Mouse (Mus musculus) megakaryocyte, adult 5-6 weeks (primary cell): ENCODE measurements around the gene Rap1a. TPM values are rescaled to one million over a fixed set of nuclear protein-coding genes. Genes with fewer than 3 reads are reported as not detected.
A peak's percentile ranks its signal among the peaks of the same experiment; 100 is the strongest.

Experiments
- ATAC-seq: 2 replicates; pipeline ENCODE4 v1.8.0; 2016; ENCODE audit warnings: mild to moderate bottlenecking, inconsistent platforms; ENCODE audit not compliant: poor library complexity, severe bottlenecking
- total RNA-seq, 2 experiments: library from RNA; stranded (forward) in 1 of 2; stranded (reverse) in 1 of 2; fragments of 153-499, 151-499 nt in 1 of 2; fragments of 221-1000, 200-1000 nt in 1 of 2; gene quantifications; 2 replicates each; pipeline versions ENCODE4 v1.2.3 to v1.2.4; 2015 to 2017

The Rap1a gene
- total RNA-seq, 2 experiments from 2014 or later = 210 to 301 TPM

DNA sequence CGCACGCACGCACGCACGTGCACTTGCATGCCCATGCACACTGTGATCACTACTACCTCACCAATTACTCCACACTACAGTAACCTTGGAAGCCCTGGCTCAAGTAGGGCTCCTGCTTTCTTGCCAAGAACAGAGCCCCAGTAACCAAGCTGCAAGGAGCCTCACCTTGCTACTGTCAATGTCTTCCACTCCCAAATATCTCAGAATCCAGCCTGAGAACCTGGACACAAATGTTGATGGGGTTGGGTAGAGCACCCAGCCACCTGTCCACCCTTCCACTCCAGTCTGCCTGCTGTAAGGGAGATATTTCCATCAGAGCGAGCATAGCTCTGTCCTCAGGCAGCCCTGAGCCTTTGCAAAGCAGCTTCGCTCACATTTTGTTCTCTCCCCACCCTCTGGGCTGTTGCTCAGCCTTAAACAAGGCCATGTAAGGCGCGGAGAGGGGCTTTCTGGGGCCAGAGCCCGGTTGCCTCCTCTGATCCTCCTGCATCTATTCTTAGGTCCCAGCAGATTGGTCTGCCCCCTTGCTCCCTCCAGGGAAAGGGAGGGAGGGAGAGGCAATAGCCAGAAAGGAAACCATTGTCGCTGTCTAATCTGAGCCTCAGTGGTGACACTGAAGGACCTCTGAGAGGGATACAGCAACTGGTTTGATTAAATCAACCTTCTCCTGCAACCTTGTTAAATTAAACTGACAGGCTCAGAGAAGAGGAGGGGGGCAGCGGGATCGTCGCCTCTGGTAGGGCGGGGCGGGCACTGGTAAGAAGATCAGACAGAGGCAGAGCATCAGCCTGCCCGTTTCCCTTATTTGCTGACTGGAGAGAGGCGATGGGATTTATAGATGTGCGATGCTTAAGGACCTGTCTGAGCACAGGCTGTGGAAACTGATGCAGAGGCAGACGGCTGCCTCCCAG, 105.4 kb downstream of the Rap1a start:
- ATAC-seq = no peak

DNA sequence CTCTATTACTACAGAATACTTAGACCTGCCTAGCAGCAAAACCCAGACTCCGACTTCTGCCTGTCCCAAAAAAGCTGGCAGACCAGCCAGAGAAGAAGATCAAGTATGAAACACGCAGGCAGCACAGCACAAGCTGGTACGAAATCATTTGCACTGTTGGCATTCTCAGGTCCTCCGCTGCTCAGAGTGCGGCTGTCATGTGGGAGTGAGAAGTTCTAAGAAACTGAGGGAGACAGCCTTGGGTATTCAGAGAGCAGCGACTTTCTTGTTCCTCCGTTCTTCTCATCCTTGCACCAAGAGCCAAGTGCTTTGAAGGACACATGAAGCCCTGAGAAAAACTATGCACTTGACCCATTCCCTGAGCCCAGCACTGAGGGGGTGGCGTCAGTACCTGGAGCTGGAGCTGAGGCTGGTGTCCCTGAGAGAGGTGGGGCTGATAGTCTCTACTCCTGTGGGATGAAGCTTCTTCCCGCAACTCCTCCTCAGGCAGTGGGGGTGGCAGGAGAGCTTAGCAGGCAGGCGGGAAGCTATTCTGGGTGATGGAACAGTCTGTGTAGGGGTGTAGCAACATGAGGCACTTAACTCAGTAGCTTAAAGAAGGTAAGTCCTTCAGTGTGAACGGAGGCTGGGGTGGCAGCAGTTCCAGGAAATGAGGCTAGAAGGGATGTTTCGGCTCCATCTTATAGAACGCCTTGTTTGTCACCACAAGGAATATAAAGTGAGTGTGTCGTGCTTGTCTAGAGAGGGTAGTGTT, 107.6 kb downstream of the Rap1a start:
- ATAC-seq = no peak

DNA sequence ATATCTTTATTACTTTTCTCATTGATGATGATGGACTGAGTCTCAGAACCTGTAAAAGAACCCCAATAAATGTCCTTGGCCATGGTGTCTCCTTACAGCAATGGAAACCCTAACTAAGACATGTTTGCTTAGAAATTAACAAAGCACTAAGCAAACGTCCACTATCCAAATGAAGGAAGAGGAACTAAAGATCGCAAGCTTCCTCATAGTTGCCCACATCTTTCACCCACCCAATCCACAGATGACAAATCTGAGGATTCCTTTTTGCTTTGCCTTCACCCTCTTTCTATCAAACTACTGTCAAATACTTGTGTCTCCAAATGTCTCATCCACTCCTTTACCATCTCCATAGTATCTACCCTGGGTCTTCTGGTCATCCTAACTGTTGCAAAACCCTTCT, 112.6 kb downstream of the Rap1a start:
- peak; percentile 36; the same call in 1 of the 2 replicates for ATAC-seq

DNA sequence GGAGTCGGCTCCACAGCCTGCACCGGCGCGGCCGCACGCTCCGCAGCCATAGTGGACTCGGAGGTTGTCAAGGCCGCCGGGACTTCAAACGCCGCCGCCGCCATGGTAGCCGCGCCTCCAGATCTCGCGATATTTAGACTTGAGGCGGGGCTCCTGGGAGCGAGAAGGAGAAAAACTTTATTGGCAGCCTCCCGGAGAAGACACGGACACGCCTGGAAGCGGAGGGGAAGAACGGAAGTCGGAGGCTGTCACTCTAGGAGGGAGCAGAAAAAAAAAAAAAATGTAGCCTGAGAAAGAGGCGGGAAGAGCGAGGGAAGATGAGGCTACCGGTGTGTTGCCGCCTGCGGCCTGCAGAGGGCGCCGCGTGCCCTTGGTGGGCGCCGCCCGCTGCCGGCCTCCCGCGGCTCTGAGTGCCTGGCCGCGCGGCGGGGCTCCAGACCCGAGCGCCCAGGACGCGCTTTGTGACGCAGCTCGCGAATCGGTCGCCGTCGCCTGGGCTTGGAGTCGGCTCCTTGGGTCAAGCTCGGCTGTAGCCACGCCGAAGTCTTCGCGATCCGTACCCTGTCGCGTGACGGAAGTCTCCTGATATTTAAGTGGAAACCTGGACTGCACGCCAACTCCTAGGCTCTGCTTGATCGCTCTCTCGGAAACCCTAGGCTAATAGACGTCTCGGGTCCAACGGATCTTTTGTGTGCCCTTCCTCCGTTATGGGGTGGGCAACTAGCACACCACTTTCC, 113.6 kb downstream of the Rap1a start, which contains the start of gene Ddx20:
Gene Ddx20, minus strand, starts transcription at position 251 of the 737 bp plus-strand sequence.
- peak; percentile 88 for ATAC-seq

DNA sequence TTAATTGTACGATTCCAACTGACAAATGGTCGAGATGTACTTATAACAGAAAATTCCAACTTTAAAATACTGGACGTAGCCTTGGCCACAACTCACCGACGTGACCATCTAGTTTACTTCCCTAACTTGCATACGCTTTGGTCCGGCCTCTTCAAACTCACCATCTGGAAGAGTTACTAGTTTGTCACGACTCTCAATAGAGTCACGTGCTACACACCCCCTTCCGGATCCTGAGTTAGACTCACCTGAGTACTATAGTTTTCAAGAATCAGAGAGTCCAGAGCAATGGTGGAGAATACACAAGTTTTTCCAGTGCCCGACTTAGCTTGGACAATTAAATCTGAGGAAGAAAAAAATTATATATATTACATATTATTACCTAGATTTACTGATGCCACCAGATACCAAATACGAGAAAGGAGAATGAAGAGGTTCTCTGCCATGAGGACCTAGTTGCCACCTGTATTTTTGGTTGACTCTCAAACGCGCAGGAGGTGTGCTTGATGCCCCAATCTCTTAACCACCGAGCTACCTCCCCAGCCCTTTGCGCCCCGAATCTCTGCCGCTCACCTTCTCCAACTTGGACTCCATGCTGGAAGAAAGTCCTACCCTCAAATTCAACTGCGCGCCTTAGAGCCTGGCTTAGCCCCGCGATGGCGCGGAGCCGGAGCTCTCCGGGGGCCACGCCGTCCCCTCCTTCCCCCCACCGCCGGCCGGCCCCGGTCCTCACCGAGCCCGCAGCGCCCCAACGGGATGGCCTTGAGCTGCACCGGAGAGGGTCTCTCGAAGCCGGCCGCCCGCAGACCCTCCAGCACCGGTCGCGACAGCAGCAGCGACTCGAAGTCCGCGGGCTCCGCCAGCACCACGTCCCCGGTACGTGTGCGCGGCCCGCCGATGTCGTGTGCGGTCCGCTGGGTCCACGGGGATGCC, 114.5 kb downstream of the Rap1a start:
- no peak for ATAC-seq

DNA sequence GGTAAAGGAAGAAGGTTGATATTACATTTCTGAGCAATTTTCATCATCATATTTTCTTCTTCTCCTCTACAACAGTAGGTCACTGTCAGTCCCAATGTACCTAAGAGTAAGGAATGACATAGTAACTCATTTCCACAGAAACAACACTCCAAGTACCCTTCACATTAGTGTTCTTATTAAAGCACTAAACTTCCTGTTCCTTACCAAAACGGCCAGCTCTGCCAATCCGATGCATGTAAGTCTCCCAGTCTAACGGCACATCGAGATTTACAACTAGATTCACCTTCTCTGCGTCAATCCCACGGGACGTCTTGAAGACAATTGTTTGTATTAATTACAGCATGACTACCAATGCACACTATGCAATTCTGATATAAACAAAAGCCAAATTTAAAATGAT, 120.8 kb downstream of the Rap1a start:
- ATAC-seq = no peak

Other genes starting within 250 kb of the Rap1a start
- gene Ddx20, start 113.8 kb downstream of the Rap1a start, total RNA-seq (2015) = 14.3 and 18.3 TPM in 2 replicates
- gene Ddx20, start 113.8 kb downstream of the Rap1a start, total RNA-seq (2017) = 34.4 and 34.9 TPM in 2 replicates
- gene Inka2, start 96.7 kb downstream of the Rap1a start, total RNA-seq (2015) = 0.42 TPM in 1 of 2 replicates, not detected in the other
- not detected in 2 replicates for gene Inka2, start 96.7 kb downstream of the Rap1a start, total RNA-seq (2017)
- gene Adora3, start 69.5 kb upstream of the Rap1a start, total RNA-seq (2015) = 12.7 and 15.0 TPM in 2 replicates
- 6.4 and 6.5 TPM in 2 replicates for gene Adora3, start 69.5 kb upstream of the Rap1a start, total RNA-seq (2017)
- gene Tmigd3, start 69.6 kb upstream of the Rap1a start, total RNA-seq (2015) = 0.40 and 1.2 TPM in 2 replicates
- 2.1 and 5.8 TPM in 2 replicates for gene Tmigd3, start 69.6 kb upstream of the Rap1a start, total RNA-seq (2017)
- 126 and 132 TPM in 2 replicates for gene I830077J02Rik, start 131.3 kb upstream of the Rap1a start, total RNA-seq (2015)
- gene I830077J02Rik, start 131.3 kb upstream of the Rap1a start, total RNA-seq (2017) = 71.5 and 74.6 TPM in 2 replicates
- gene Wdr77, start 158.0 kb upstream of the Rap1a start, total RNA-seq (2015) = 22.3 and 23.0 TPM in 2 replicates
- gene Wdr77, start 158.0 kb upstream of the Rap1a start, total RNA-seq (2017) = 11.8 and 14.0 TPM in 2 replicates
- 442 and 475 TPM in 2 replicates for gene Atp5f1, start 158.8 kb upstream of the Rap1a start, total RNA-seq (2015)
- gene Atp5f1, start 158.8 kb upstream of the Rap1a start, total RNA-seq (2017) = 501 and 520 TPM in 2 replicates
- gene Ovgp1, start 172.4 kb upstream of the Rap1a start, total RNA-seq (2015) = 6.0 and 18.8 TPM in 2 replicates
- gene Ovgp1, start 172.4 kb upstream of the Rap1a start, total RNA-seq (2017) = 3.0 and 5.4 TPM in 2 replicates
- not detected in 2 replicates for gene Pifo, start 213.3 kb upstream of the Rap1a start, total RNA-seq (2015)
- gene Pifo, start 213.3 kb upstream of the Rap1a start, total RNA-seq (2017) = not detected in 2 replicates
- gene Chil5, start 231.5 kb upstream of the Rap1a start, total RNA-seq (2015) = 10.8 and 13.7 TPM in 2 replicates
- gene Chil5, start 231.5 kb upstream of the Rap1a start, total RNA-seq (2017) = 7.0 and 7.6 TPM in 2 replicates